Mouse (Mus musculus): ENCODE measurements around the gene Samd8. TPM values are rescaled to one million over a fixed set of nuclear protein-coding genes. Genes with fewer than 3 reads are reported as not detected.

The Samd8 gene
- total and polyA plus RNA-seq, 2 experiments from 2014 or later: 8.3 to 17.3 TPM

DNA sequence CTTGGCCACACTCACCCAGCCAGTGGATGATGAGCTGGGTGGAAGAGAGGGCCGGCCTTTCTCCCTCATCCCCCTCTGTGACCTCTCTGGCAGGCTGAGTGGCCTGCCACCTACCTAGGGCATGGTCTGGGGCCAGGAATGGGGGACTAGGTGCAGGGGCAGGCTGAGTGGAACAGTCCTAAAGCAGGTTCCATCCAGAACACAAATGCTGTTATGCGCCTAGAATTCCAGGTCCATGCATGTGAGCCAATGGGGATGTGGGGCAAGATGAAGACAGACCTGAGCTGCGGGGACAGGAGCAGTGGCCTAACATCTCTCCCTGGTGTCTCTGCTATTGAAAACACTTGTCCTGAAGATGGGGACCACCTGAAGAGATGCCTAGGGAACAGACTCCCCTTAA is 9.0 kb upstream of the Samd8 start:
- Histone ChIP-seq H3K9me3 (replicated peaks; ENCODE audit: control insufficient read depth, low read length) (no peaks in the 10 kb centered on the region), H3K27ac (ENCODE audit: low read depth) (no peak overlapping the region), H3K36me3 (replicated peaks; ENCODE audit: control insufficient read depth, insufficient read depth, low read length) (no peaks in the 10 kb centered on the region), H3K4me3 (ENCODE audit: low read depth, low read length) (no peak overlapping the region), H3K27me3 (ENCODE audit: control insufficient read depth, insufficient read depth, low read length) (no peaks in the 10 kb centered on the region), H3K9ac (replicated peaks; ENCODE audit: low read depth, low read length) (no peak overlapping the region), H3K4me2 (ENCODE audit: low read depth, low read length) (no peak overlapping the region), H3K4me1 (ENCODE audit: control insufficient read depth, insufficient read depth) (no peaks in the 10 kb centered on the region)
- DNase-seq (ENCODE audit: low spot score) (no peak), ATAC-seq (ENCODE audit: insufficient read depth, low read depth) (no peak)
- TF ChIP-seq CTCF (IDR thresholded peaks at IDR 0.05; ENCODE audit: low read depth): no peak
- TF ChIP-seq EP300 (IDR thresholded peaks at IDR 0.05; ENCODE audit: low read depth): no peak
- WGBS: 85% methylated on average over 3 of the region's 3 CpGs

- Histone ChIP-seq H3K4me3 (ENCODE audit: low read depth, low read length) (no peak overlapping the region), H3K27ac (ENCODE audit: low read depth) (no peak overlapping the region), H3K9ac (replicated peaks; ENCODE audit: low read depth, low read length) (no peak overlapping the region), H3K36me3 (replicated peaks; ENCODE audit: control insufficient read depth, insufficient read depth, low read length) (no peaks in the 10 kb centered on the region), H3K9me3 (replicated peaks; ENCODE audit: control insufficient read depth, low read length) (no peaks in the 10 kb centered on the region), H3K27me3 (ENCODE audit: control insufficient read depth, insufficient read depth, low read length) (no peaks in the 10 kb centered on the region), H3K4me2 (ENCODE audit: low read depth, low read length) (no peak overlapping the region), H3K4me1 (ENCODE audit: control insufficient read depth, insufficient read depth) (no peaks in the 10 kb centered on the region)
- peak; percentile 72 for DNase-seq (ENCODE audit: low spot score)
- peak; percentile 81 for ATAC-seq (ENCODE audit: insufficient read depth, low read depth)
- TF ChIP-seq EP300 (IDR thresholded peaks at IDR 0.05; ENCODE audit: low read depth) (no peak), CTCF (IDR thresholded peaks at IDR 0.05; ENCODE audit: low read depth) (peak; percentile 96)
- WGBS: 11% methylated on average over 4 of the region's 4 CpGs
Observed at GRCm38 (mm10) chr14:21741786-21742185, 8.5 kb upstream of the Samd8 start.

- TF ChIP-seq EP300 (IDR thresholded peaks at IDR 0.05; ENCODE audit: low read depth) (no peak), CTCF (IDR thresholded peaks at IDR 0.05; ENCODE audit: low read depth) (no peak)
- 91% methylated on average over 4 of the region's 4 CpGs for WGBS
Observed at GRCm38 (mm10) chr14:21742441-21742840, 7.9 kb upstream of the Samd8 start.

GRCm38 (mm10) chr14:21744169-21744568 is 6.2 kb upstream of the Samd8 start:
- Histone ChIP-seq H3K4me3 (ENCODE audit: low read depth, low read length) (no peak overlapping the region), H3K27ac (ENCODE audit: low read depth) (no peak overlapping the region), H3K4me2 (ENCODE audit: low read depth, low read length) (no peak overlapping the region), H3K4me1 (ENCODE audit: control insufficient read depth, insufficient read depth) (no peaks in the 10 kb centered on the region), H3K9ac (replicated peaks; ENCODE audit: low read depth, low read length) (no peak overlapping the region), H3K36me3 (replicated peaks; ENCODE audit: control insufficient read depth, insufficient read depth, low read length) (no peaks in the 10 kb centered on the region), H3K27me3 (ENCODE audit: control insufficient read depth, insufficient read depth, low read length) (no peaks in the 10 kb centered on the region), H3K9me3 (replicated peaks; ENCODE audit: control insufficient read depth, low read length) (no peaks in the 10 kb centered on the region)
- DNase-seq (ENCODE audit: low spot score) (no peak), ATAC-seq (ENCODE audit: insufficient read depth, low read depth) (no peak)
- WGBS: 95% methylated on average over 1 of the region's 1 CpGs
- TF ChIP-seq CTCF (IDR thresholded peaks at IDR 0.05; ENCODE audit: low read depth): no peak
- TF ChIP-seq EP300 (IDR thresholded peaks at IDR 0.05; ENCODE audit: low read depth): no peak

More at GRCm38 (mm10) chr14:21742441-21742840, 7.9 kb upstream of the Samd8 start:
- no peak for ATAC-seq (ENCODE audit: insufficient read depth, low read depth)
- Histone ChIP-seq H3K27me3 (ENCODE audit: control insufficient read depth, insufficient read depth, low read length) (no peaks in the 10 kb centered on the region), H3K4me2 (ENCODE audit: low read depth, low read length) (no peak overlapping the region), H3K4me1 (ENCODE audit: control insufficient read depth, insufficient read depth) (no peaks in the 10 kb centered on the region), H3K9ac (replicated peaks; ENCODE audit: low read depth, low read length) (no peak overlapping the region), H3K36me3 (replicated peaks; ENCODE audit: control insufficient read depth, insufficient read depth, low read length) (no peaks in the 10 kb centered on the region), H3K4me3 (ENCODE audit: low read depth, low read length) (no peak overlapping the region), H3K9me3 (replicated peaks; ENCODE audit: control insufficient read depth, low read length) (no peaks in the 10 kb centered on the region), H3K27ac (ENCODE audit: low read depth) (no peak overlapping the region)
- no peak for DNase-seq (ENCODE audit: low spot score)

DNA sequence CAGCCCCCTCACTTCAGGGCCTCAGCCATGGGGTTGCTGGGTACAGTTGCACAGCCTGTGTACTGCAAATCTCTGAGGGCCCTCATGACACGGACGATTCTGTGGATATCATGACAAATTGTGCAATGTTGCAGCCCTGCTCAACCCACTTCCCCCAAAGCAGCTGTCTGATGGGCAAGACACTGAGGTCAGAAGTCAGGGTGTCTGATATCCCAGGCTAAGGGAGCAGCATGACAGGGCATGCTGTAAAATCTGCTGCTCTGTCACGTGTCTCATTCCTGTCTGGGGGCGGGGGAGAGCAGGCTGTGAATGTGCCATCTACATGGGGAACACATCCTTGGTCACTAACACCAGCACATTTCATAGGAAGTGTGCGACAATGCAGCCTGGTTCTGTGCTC is 5.2 kb upstream of the Samd8 start:
- WGBS: 61% methylated on average over 5 of the region's 5 CpGs
- no peaks in the 10 kb centered on the region for H3K9me3 ChIP-seq (replicated peaks; ENCODE audit: control insufficient read depth, low read length)
- H3K27ac ChIP-seq (ENCODE audit: low read depth): no peak overlapping the region
- H3K36me3 ChIP-seq (replicated peaks; ENCODE audit: control insufficient read depth, insufficient read depth, low read length): no peaks in the 10 kb centered on the region
- no peak overlapping the region for H3K4me3 ChIP-seq (ENCODE audit: low read depth, low read length)
- no peak for TF ChIP-seq CTCF (IDR thresholded peaks at IDR 0.05; ENCODE audit: low read depth)
- no peak for TF ChIP-seq EP300 (IDR thresholded peaks at IDR 0.05; ENCODE audit: low read depth)
- H3K27me3 ChIP-seq (ENCODE audit: control insufficient read depth, insufficient read depth, low read length): no peaks in the 10 kb centered on the region
- no peak overlapping the region for H3K4me2 ChIP-seq (ENCODE audit: low read depth, low read length)
- DNase-seq (ENCODE audit: low spot score): no peak
- H3K9ac ChIP-seq (replicated peaks; ENCODE audit: low read depth, low read length): no peak overlapping the region
- no peaks in the 10 kb centered on the region for H3K4me1 ChIP-seq (ENCODE audit: control insufficient read depth, insufficient read depth)
- no peak for ATAC-seq (ENCODE audit: insufficient read depth, low read depth)

DNA sequence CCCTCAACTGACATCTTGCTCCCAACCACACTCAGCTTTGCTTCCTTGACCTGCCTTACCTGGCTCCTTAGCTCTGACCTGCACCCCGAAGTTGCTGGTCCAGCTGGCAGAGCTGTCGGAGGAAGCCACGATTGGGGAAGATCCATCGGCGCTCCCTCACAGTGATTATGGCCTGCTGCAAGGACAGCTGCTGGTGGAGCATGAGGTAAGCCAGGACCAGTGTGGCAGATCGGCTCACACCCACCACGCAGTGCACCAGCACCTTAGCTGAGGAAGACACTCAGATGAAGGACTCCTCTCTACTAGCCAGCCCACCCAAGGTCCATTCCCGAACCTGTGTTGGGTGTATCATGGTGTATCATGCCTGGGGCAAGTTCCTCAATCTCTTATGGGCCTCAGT is 4.1 kb upstream of the Samd8 start:
- WGBS: 81% methylated on average over 8 of the region's 8 CpGs
- ATAC-seq (ENCODE audit: insufficient read depth, low read depth) (no peak), DNase-seq (ENCODE audit: low spot score) (no peak)
- Histone ChIP-seq H3K9ac (replicated peaks; ENCODE audit: low read depth, low read length) (no peak overlapping the region), H3K9me3 (replicated peaks; ENCODE audit: control insufficient read depth, low read length) (no peaks in the 10 kb centered on the region), H3K27me3 (ENCODE audit: control insufficient read depth, insufficient read depth, low read length) (no peaks in the 10 kb centered on the region), H3K4me3 (ENCODE audit: low read depth, low read length) (no peak overlapping the region), H3K4me2 (ENCODE audit: low read depth, low read length) (no peak overlapping the region), H3K4me1 (ENCODE audit: control insufficient read depth, insufficient read depth) (no peaks in the 10 kb centered on the region), H3K36me3 (replicated peaks; ENCODE audit: control insufficient read depth, insufficient read depth, low read length) (no peaks in the 10 kb centered on the region), H3K27ac (ENCODE audit: low read depth) (no peak overlapping the region)
- TF ChIP-seq CTCF (IDR thresholded peaks at IDR 0.05; ENCODE audit: low read depth): no peak
- TF ChIP-seq EP300 (IDR thresholded peaks at IDR 0.05; ENCODE audit: low read depth): no peak
